Mouse (Mus musculus): ENCODE data around the gene Tmem82. TPM values are rescaled to one million over a fixed set of nuclear protein-coding genes. Genes with fewer than 3 reads are reported as not detected.

Tmem82 gene
- polyA plus RNA-seq, 1 experiment from 2014 or later = 0.43 TPM

- Histone ChIP-seq H3K36me3 (ENCODE audit: control insufficient read depth, insufficient read depth, low read length) (peaks cover 85% of the 10 kb centered on the region), H3K9ac (ENCODE audit: low read length) (no peak overlapping the region), H3K27me3 (ENCODE audit: control insufficient read depth, insufficient read depth, low read length) (no peaks in the 10 kb centered on the region), H3K27ac (replicated peaks in 1 of 2; ENCODE audit: control insufficient read depth in 1 of 2, insufficient read depth in 1 of 2, low read depth in 2 of 2, low read length in 2 of 2) (no peak overlapping the region), H3K9me3 (ENCODE audit: control insufficient read depth, low read length) (no peaks in the 10 kb centered on the region), H3K4me3 (ENCODE audit: control insufficient read depth in 1 of 2, insufficient read depth in 1 of 2, low read depth in 1 of 2, low read length in 2 of 2) (no peak overlapping the region), H3K4me1 (ENCODE audit: control insufficient read depth in 2 of 2, insufficient read depth in 2 of 2, low read length in 2 of 2) (peaks cover 0 to under 1% of the 10 kb centered on the region in 2 experiments; a peak in 1 of 4 replicates), H3K4me2 (ENCODE audit: low read length) (no peak overlapping the region)
- WGBS = 90% methylated on average over 8 of the region's 8 CpGs
- ATAC-seq (ENCODE audit: insufficient number of reproducible peaks, insufficient read depth, low FRiP score, low read depth) = no peak
These were observed 34.5 kb downstream of the Tmem82 start for GRCm38 (mm10) chr4:141583919-141584318.

GRCm38 (mm10) chr4:141581051-141581450 is 37.4 kb downstream of the Tmem82 start:
- H3K9ac ChIP-seq (ENCODE audit: low read length) = no peak overlapping the region
- H3K4me1 ChIP-seq (ENCODE audit: control insufficient read depth in 2 of 2, insufficient read depth in 2 of 2, low read length in 2 of 2) = peaks cover 0 to 3% of the 10 kb centered on the region in 2 experiments; a peak in 1 of 4 replicates
- H3K27me3 ChIP-seq (ENCODE audit: control insufficient read depth, insufficient read depth, low read length) = no peaks in the 10 kb centered on the region
- H3K4me2 ChIP-seq (ENCODE audit: low read length) = no peak overlapping the region
- no peak for ATAC-seq (ENCODE audit: insufficient number of reproducible peaks, insufficient read depth, low FRiP score, low read depth)
- no peak overlapping the region for H3K27ac ChIP-seq (replicated peaks in 1 of 2; ENCODE audit: control insufficient read depth in 1 of 2, insufficient read depth in 1 of 2, low read depth in 2 of 2, low read length in 2 of 2)
- peaks cover 88% of the 10 kb centered on the region for H3K36me3 ChIP-seq (ENCODE audit: control insufficient read depth, insufficient read depth, low read length)
- H3K9me3 ChIP-seq (ENCODE audit: control insufficient read depth, low read length) = no peaks in the 10 kb centered on the region
- WGBS = 87% methylated on average over 13 of the region's 13 CpGs
- no peak overlapping the region for H3K4me3 ChIP-seq (ENCODE audit: control insufficient read depth in 1 of 2, insufficient read depth in 1 of 2, low read depth in 1 of 2, low read length in 2 of 2)

- Histone ChIP-seq H3K27me3 (ENCODE audit: control insufficient read depth, insufficient read depth, low read length) (no peaks in the 10 kb centered on the region), H3K4me3 (ENCODE audit: control insufficient read depth in 1 of 2, insufficient read depth in 1 of 2, low read depth in 1 of 2, low read length in 2 of 2) (no peak overlapping the region), H3K4me1 (ENCODE audit: control insufficient read depth in 2 of 2, insufficient read depth in 2 of 2, low read length in 2 of 2) (peaks cover 5 to 9% of the 10 kb centered on the region in 2 experiments; a peak in 3 of 4 replicates), H3K27ac (replicated peaks in 1 of 2; ENCODE audit: control insufficient read depth in 1 of 2, insufficient read depth in 1 of 2, low read depth in 2 of 2, low read length in 2 of 2) (peak overlapping the region in 1 of 2 experiments; percentile 47; a peak in 1 of 4 replicates), H3K9me3 (ENCODE audit: control insufficient read depth, low read length) (no peaks in the 10 kb centered on the region), H3K4me2 (ENCODE audit: low read length) (no peak overlapping the region), H3K36me3 (ENCODE audit: control insufficient read depth, insufficient read depth, low read length) (peaks cover 72% of the 10 kb centered on the region), H3K9ac (ENCODE audit: low read length) (no peak overlapping the region)
- WGBS = 24% methylated on average over 3 of the region's 3 CpGs
- ATAC-seq (ENCODE audit: insufficient number of reproducible peaks, insufficient read depth, low FRiP score, low read depth) = no peak
These were observed 39.6 kb downstream of the Tmem82 start for GRCm38 (mm10) chr4:141578833-141579232.

GRCm38 (mm10) chr4:141576877-141577276 is 41.6 kb downstream of the Tmem82 start:
- Histone ChIP-seq H3K4me1 (ENCODE audit: control insufficient read depth in 2 of 2, insufficient read depth in 2 of 2, low read length in 2 of 2) (peaks cover 8 to 17% of the 10 kb centered on the region in 2 experiments; a peak in 3 of 4 replicates), H3K9ac (ENCODE audit: low read length) (no peak overlapping the region), H3K27me3 (ENCODE audit: control insufficient read depth, insufficient read depth, low read length) (no peaks in the 10 kb centered on the region), H3K4me3 (ENCODE audit: control insufficient read depth in 1 of 2, insufficient read depth in 1 of 2, low read depth in 1 of 2, low read length in 2 of 2) (no peak overlapping the region), H3K36me3 (ENCODE audit: control insufficient read depth, insufficient read depth, low read length) (peaks cover 52% of the 10 kb centered on the region), H3K27ac (replicated peaks in 1 of 2; ENCODE audit: control insufficient read depth in 1 of 2, insufficient read depth in 1 of 2, low read depth in 2 of 2, low read length in 2 of 2) (no peak overlapping the region), H3K9me3 (ENCODE audit: control insufficient read depth, low read length) (no peaks in the 10 kb centered on the region), H3K4me2 (ENCODE audit: low read length) (no peak overlapping the region)
- no peak for ATAC-seq (ENCODE audit: insufficient number of reproducible peaks, insufficient read depth, low FRiP score, low read depth)
- WGBS = 94% methylated on average over 7 of the region's 7 CpGs

GRCm38 (mm10) chr4:141576404-141576803 is 42.0 kb downstream of the Tmem82 start:
- H3K36me3 ChIP-seq (ENCODE audit: control insufficient read depth, insufficient read depth, low read length) = peaks cover 49% of the 10 kb centered on the region
- no peak overlapping the region for H3K4me3 ChIP-seq (ENCODE audit: control insufficient read depth in 1 of 2, insufficient read depth in 1 of 2, low read depth in 1 of 2, low read length in 2 of 2)
- no peaks in the 10 kb centered on the region for H3K9me3 ChIP-seq (ENCODE audit: control insufficient read depth, low read length)
- H3K4me1 ChIP-seq (ENCODE audit: control insufficient read depth in 2 of 2, insufficient read depth in 2 of 2, low read length in 2 of 2) = peaks cover 8 to 17% of the 10 kb centered on the region in 2 experiments; a peak in 3 of 4 replicates
- H3K4me2 ChIP-seq (ENCODE audit: low read length) = no peak overlapping the region
- no peaks in the 10 kb centered on the region for H3K27me3 ChIP-seq (ENCODE audit: control insufficient read depth, insufficient read depth, low read length)
- ATAC-seq (ENCODE audit: insufficient number of reproducible peaks, insufficient read depth, low FRiP score, low read depth) = no peak
- 80% methylated on average over 11 of the region's 11 CpGs for WGBS
- no peak overlapping the region for H3K9ac ChIP-seq (ENCODE audit: low read length)
- H3K27ac ChIP-seq (replicated peaks in 1 of 2; ENCODE audit: control insufficient read depth in 1 of 2, insufficient read depth in 1 of 2, low read depth in 2 of 2, low read length in 2 of 2) = no peak overlapping the region

- 0 out of 2 replicates have a peak, but pooled peaks have one; percentile 20 for ATAC-seq (ENCODE audit: insufficient number of reproducible peaks, insufficient read depth, low FRiP score, low read depth)
- Histone ChIP-seq H3K4me2 (ENCODE audit: low read length) (peak overlapping the region; percentile 56), H3K4me3 (ENCODE audit: control insufficient read depth in 1 of 2, insufficient read depth in 1 of 2, low read depth in 1 of 2, low read length in 2 of 2) (peak overlapping the region in 1 of 2 experiments; percentile 13; a peak in 1 of 4 replicates), H3K27ac (replicated peaks in 1 of 2; ENCODE audit: control insufficient read depth in 1 of 2, insufficient read depth in 1 of 2, low read depth in 2 of 2, low read length in 2 of 2) (no peak overlapping the region), H3K27me3 (ENCODE audit: control insufficient read depth, insufficient read depth, low read length) (no peaks in the 10 kb centered on the region), H3K36me3 (ENCODE audit: control insufficient read depth, insufficient read depth, low read length) (peaks cover 35% of the 10 kb centered on the region), H3K9ac (ENCODE audit: low read length) (peak overlapping the region; percentile 35), H3K4me1 (ENCODE audit: control insufficient read depth in 2 of 2, insufficient read depth in 2 of 2, low read length in 2 of 2) (peaks cover 11 to 27% of the 10 kb centered on the region in 2 experiments), H3K9me3 (ENCODE audit: control insufficient read depth, low read length) (no peaks in the 10 kb centered on the region)
- 34% methylated on average over 27 of the region's 27 CpGs for WGBS
These were observed 43.4 kb downstream of the Tmem82 start for GRCm38 (mm10) chr4:141574789-141575702.

- H3K4me3 ChIP-seq (ENCODE audit: control insufficient read depth in 1 of 2, insufficient read depth in 1 of 2, low read depth in 1 of 2, low read length in 2 of 2) = no peak overlapping the region
- 33% methylated on average over 6 of the region's 6 CpGs for WGBS
- H3K27ac ChIP-seq (replicated peaks in 1 of 2; ENCODE audit: control insufficient read depth in 1 of 2, insufficient read depth in 1 of 2, low read depth in 2 of 2, low read length in 2 of 2) = 0 out of 4 replicates have a peak overlapping the region, but pooled peaks of 1 of the 2 experiments have one; percentile 17
- H3K9ac ChIP-seq (ENCODE audit: low read length) = 0 out of 2 replicates have a peak overlapping the region, but pooled peaks have one; percentile 34
- no peaks in the 10 kb centered on the region for H3K27me3 ChIP-seq (ENCODE audit: control insufficient read depth, insufficient read depth, low read length)
- ATAC-seq (ENCODE audit: insufficient number of reproducible peaks, insufficient read depth, low FRiP score, low read depth) = no peak
- no peak overlapping the region for H3K4me2 ChIP-seq (ENCODE audit: low read length)
- no peaks in the 10 kb centered on the region for H3K9me3 ChIP-seq (ENCODE audit: control insufficient read depth, low read length)
- H3K36me3 ChIP-seq (ENCODE audit: control insufficient read depth, insufficient read depth, low read length) = peaks cover 21% of the 10 kb centered on the region
- peaks cover 11 to 25% of the 10 kb centered on the region in 2 experiments for H3K4me1 ChIP-seq (ENCODE audit: control insufficient read depth in 2 of 2, insufficient read depth in 2 of 2, low read length in 2 of 2)
These were observed 45.0 kb downstream of the Tmem82 start for GRCm38 (mm10) chr4:141573359-141573966.
